Mouse (Mus musculus) frontal cortex, adult (tissue): ENCODE measurements around the gene St8sia6.
"Not testable (repeated sequence)": the region's sequence is repeated elsewhere in the genome, so short reads cannot be mapped to it uniquely, and the experiment has no call there.

Source experiments
- ATAC-seq: cut with Nextera tagmentation; 2 replicates; pipeline ENCODE4 v1.9.2; 2017; ENCODE audit warnings: mild to moderate bottlenecking, moderate library complexity, mixed read lengths; ENCODE audit not compliant: low TSS enrichment

St8sia6 gene

GRCm38 (mm10) chr2:13793969-13794363 lies at the start of gene St8sia6:
TSS of gene St8sia6 (minus strand) at chr2:13794064.
- ATAC-seq: peak; percentile 51

GRCm38 (mm10) chr2:13836310-13836709 lies 42.4 kb upstream of the St8sia6 start:
- ATAC-seq: no peak

DNA sequence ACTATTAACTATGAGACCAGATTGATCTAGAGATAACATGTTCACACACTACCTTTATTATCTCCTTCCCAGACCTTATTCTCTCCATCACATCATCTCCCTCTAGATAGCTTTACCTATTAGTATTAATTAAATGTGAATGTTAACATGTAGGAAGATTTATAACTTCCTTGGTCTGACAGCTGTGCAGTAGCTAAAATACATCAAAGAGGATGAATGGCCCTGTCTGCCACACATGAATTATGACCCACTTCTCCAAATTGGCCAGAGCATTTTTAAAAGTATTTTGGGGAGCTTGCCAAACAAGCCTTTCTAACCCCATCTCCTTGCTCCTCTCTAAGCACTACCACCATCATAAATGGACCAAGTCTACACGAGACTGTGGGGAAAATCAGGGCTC lies 41.1 kb upstream of the St8sia6 start:
- ATAC-seq: no peak

DNA sequence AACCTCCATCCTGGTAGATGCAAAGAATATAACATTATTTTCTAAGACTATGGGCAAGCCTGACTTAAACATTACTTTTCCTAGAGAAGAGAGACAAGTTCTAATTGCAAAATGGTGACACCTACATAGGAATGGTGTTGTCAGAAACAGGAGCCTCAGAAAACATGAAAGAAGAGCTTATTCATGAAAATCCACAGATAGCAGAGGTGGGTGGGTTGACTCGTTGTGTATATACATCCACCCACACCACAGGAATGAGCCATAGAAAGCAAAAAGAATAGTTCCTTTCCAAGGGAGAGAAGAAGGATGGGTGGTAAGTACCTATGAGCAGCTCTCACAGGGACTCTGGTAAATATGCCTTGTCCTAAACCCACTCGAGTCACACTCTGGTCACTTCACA lies 22.8 kb upstream of the St8sia6 start:
- peak; percentile 82 for ATAC-seq

DNA sequence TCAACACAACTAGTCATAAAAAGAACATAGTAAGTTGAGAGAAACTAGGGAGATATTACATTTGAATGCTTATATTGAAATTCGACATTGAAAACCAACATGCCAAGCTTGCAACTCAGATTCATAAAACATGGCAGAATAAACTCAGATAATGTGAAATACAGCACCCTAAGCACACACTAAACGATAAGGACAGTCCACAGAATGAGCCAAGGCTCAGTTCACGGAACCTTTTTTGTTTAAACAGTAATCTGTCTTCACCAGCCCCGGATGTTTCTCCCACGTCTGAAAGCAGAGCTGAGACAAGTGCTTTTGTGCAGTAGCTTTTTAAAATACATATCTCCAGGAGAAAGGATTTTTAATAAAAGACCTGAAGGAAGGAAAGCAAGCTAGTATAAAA lies 14.7 kb upstream of the St8sia6 start:
- no peak for ATAC-seq

DNA sequence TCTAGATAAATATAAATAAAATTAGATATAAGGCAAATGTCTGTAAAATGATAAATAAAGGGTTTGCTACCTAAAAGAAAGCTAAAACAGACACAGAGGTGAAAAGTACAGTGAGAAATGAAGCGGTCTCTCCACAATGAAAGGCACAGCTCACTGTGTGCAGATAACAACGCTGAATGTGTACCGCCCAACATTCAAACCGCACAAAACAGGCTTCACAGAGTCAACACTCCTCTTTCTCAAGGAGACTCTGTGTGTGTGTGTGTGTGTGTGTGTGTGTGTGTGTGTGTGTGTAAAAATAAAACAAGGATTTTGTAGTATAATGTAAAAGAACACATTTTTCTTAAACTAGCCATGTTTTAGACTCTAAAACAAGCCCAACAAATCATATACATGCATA lies 14.1 kb upstream of the St8sia6 start:
- ATAC-seq: no peak

DNA sequence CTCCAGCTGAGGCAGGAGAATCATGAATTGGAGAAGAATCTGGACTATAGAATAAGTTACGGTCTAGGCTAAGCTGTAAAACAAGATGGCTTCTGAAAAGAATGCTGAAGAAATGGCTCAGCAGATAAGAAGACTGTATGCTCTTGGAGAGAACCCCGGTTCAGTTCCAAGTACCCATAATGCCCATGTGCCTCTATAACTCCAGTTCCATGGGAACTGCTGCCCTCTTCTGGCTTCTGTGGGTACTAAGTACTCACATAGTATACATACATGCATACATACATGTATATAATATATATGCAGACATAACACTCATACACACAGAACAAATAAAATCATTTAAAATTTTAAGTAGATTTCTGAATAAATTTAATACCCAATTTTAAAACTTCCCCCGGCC lies 12.3 kb upstream of the St8sia6 start:
- no peak for ATAC-seq

DNA sequence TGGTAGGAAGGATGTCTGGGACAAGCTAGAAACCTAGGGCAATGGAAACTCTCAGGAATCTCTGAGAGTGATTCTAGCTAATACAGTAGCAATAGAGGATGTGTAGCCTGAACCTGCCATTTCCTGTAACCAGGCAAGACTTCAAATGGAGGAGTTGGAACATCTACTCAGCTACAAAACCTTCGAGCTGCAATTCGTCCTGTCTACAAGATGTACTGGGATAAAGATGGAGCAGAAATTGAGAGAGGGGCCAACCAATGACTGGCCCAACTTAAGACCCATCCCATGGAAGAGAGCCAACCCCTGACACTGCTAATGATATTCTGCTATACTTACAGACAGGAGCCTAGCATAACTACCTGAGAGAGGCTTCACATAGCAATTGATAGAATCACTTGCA lies 6.8 kb upstream of the St8sia6 start:
- no peak for ATAC-seq

GRCm38 (mm10) chr2:13794446-13794845 lies 582 bp upstream of the St8sia6 start:
- no peak for ATAC-seq

GRCm38 (mm10) chr2:13793054-13793968 lies 553 bp downstream of the St8sia6 start:
- ATAC-seq: peak; percentile 88

GRCm38 (mm10) chr2:13792256-13793005 lies 1.4 kb downstream of the St8sia6 start:
- peak; percentile 36; the same call in 1 of the 2 replicates for ATAC-seq

DNA sequence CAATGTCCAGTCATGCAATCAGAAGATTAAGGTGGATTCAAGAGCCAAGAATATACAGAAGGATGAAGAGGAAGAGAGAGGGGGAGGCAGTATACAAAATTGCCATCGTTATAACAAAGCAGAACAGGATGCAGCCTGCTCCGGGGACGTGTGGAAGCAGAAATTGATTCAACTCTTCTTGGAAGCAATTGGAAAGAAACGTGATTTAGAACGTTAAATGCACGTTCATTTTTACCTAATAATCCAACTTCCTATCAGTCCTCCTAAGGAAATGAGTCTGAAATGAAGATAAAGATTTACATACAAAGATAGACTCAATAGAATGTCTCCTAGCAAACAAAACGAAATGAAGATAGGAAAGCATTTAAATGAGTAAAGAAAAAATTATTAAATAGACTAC lies 2.3 kb downstream of the St8sia6 start:
- no peak for ATAC-seq

DNA sequence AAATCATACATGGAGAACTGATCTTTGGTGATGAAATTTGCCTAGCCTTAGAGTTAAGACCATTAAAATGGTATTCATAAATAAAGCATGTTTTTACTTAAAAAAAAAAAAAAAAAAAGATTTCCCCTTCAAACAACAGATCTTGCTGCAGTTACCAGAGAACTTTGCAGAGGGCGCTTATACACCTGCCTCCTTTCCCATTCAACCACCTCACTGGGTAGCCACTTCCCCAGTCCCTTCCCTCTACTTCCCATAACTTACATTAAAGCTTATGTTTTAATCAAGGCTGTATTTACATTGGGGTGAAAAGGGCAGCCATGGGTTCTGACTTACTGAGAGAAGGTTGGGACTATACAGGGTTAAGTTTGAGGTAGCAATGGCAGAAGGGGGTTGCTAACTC lies 4.5 kb downstream of the St8sia6 start:
- no peak for ATAC-seq

- ATAC-seq: no peak
Measured at GRCm38 (mm10) chr2:13786577-13787168, 7.2 kb downstream of the St8sia6 start.

DNA sequence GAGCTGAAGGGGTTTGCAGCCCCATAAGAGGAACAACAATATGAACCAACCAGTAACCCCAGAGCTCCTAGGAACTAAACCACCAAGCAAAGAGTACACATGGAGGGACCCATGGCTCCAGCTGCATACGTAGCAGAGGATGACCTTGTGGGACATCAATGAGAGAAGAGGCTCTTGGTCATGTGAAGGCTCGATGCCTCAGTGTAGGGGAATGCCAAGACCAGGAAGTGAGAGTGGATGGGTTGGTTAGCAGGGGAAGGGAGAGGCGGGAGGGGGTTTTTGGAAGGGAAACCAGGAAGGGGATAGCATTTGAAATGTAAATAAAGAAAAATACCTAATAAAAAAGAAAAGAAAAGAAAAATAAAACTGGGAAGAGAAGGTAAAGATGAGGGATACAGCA lies 7.9 kb downstream of the St8sia6 start:
- ATAC-seq: not testable (repeated sequence)

GRCm38 (mm10) chr2:13785247-13785646 lies 8.6 kb downstream of the St8sia6 start:
- no peak for ATAC-seq

DNA sequence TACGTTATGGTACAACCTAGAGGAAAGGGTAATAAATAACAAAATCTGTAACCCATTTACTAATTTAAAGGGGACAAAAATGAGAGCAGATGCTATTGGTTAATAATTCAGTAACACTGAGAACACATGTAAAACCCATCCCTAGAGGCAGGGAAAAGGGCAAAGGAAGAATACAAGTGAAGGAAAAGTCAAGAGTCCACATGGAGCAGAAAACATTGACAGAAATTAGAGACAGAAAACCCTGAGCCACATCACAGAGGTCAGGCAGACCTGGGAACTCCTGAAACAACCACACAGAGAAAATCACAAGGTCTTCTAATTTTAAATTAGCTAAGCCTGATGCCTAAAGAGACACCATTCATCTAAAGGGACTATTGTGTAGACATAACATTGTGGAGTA lies 9.4 kb downstream of the St8sia6 start:
- ATAC-seq: no peak

GRCm38 (mm10) chr2:13777032-13777431 lies 16.8 kb downstream of the St8sia6 start:
- no peak for ATAC-seq

- no peak for ATAC-seq
Measured at GRCm38 (mm10) chr2:13776453-13776852, 17.4 kb downstream of the St8sia6 start.

- ATAC-seq: no peak
Measured at GRCm38 (mm10) chr2:13775056-13775455, 18.8 kb downstream of the St8sia6 start.

DNA sequence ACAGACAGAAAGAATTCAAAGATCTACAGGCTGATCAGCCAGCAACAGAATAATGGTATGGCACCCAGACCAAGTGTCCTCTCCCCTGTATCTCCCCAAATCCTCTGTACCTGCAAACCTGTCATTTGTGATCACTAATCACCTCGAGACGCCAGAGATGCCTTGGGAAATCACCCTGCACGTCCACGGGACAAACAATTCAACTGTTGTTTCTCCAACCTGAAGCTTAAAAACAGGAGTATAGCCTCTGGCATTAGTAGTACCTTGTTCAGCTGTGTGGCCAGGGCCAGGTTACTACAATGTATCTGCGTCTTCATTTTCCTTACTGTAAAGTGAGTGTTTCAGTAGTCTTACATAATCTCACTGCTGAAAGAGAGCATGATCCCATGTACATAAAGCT lies 25.3 kb downstream of the St8sia6 start:
- no peak for ATAC-seq

- ATAC-seq: no peak
Measured at GRCm38 (mm10) chr2:13767532-13768411, 26.1 kb downstream of the St8sia6 start.
